Mouse (Mus musculus): ENCODE measurements at regions not wholly inside any gene's neighbourhood (a gene's known extent, or its start where the extent isn't known, plus 50 kb on each side); places are given as distances from the start of the nearest gene placed in this dataset.

- Histone ChIP-seq H3K9ac (ENCODE audit: low read length) (no peak overlapping the region), H3K27ac (ENCODE audit: low read depth) (peak overlapping the region; percentile 55), H3K27me3 (replicated peaks; ENCODE audit: control insufficient read depth, insufficient read depth, low read length) (no peaks in the 10 kb centered on the region), H3K36me3 (ENCODE audit: control insufficient read depth, insufficient read depth, low read length) (no peaks in the 10 kb centered on the region), H3K4me3 (ENCODE audit: low read depth, low read length) (no peak overlapping the region), H3K4me1 (replicated peaks; ENCODE audit: control insufficient read depth, insufficient read depth, low read length) (peaks cover 27% of the 10 kb centered on the region), H3K4me2 (ENCODE audit: low read length) (0 out of 2 replicates have a peak overlapping the region, but pooled peaks have one; percentile 3), H3K9me3 (ENCODE audit: control insufficient read depth, low read length) (no peaks in the 10 kb centered on the region)
- ATAC-seq (replicated peaks; ENCODE audit: low FRiP score, low TSS enrichment, low read depth) = peak; percentile 90
- WGBS = 12% methylated on average over 5 of the region's 5 CpGs
- DNase-seq (ENCODE audit: low spot score) = peak; percentile 70
Measured at GRCm38 (mm10) chr10:111575926-111576325, 69.8 kb downstream of the Phlda1 start.

- no peak overlapping the region for H3K9ac ChIP-seq (ENCODE audit: low read length)
- DNase-seq (ENCODE audit: low spot score) = peak; percentile 68
- H3K9me3 ChIP-seq (ENCODE audit: control insufficient read depth, low read length) = no peaks in the 10 kb centered on the region
- ATAC-seq (replicated peaks; ENCODE audit: low FRiP score, low TSS enrichment, low read depth) = peak; percentile 81
- H3K36me3 ChIP-seq (ENCODE audit: control insufficient read depth, insufficient read depth, low read length) = no peaks in the 10 kb centered on the region
- no peaks in the 10 kb centered on the region for H3K27me3 ChIP-seq (replicated peaks; ENCODE audit: control insufficient read depth, insufficient read depth, low read length)
- H3K27ac ChIP-seq (ENCODE audit: low read depth) = peak overlapping the region; percentile 49; the same call in 1 of the 2 replicates
- WGBS = 55% methylated on average over 10 of the region's 10 CpGs
- H3K4me1 ChIP-seq (replicated peaks; ENCODE audit: control insufficient read depth, insufficient read depth, low read length) = peaks cover 27% of the 10 kb centered on the region
- H3K4me2 ChIP-seq (ENCODE audit: low read length) = no peak overlapping the region
- no peak overlapping the region for H3K4me3 ChIP-seq (ENCODE audit: low read depth, low read length)
Measured at GRCm38 (mm10) chr10:111576395-111577069, 70.4 kb downstream of the Phlda1 start.

GRCm38 (mm10) chr10:111578536-111578935, 72.5 kb downstream of the Phlda1 start:
- no peak overlapping the region for H3K27ac ChIP-seq (ENCODE audit: low read depth)
- H3K9me3 ChIP-seq (ENCODE audit: control insufficient read depth, low read length) = no peaks in the 10 kb centered on the region
- 52% methylated on average over 5 of the region's 5 CpGs for WGBS
- no peak overlapping the region for H3K4me2 ChIP-seq (ENCODE audit: low read length)
- H3K27me3 ChIP-seq (replicated peaks; ENCODE audit: control insufficient read depth, insufficient read depth, low read length) = no peaks in the 10 kb centered on the region
- no peaks in the 10 kb centered on the region for H3K36me3 ChIP-seq (ENCODE audit: control insufficient read depth, insufficient read depth, low read length)
- no peak overlapping the region for H3K4me3 ChIP-seq (ENCODE audit: low read depth, low read length)
- ATAC-seq (replicated peaks; ENCODE audit: low FRiP score, low TSS enrichment, low read depth) (no peak), DNase-seq (ENCODE audit: low spot score) (no peak)
- peaks cover 27% of the 10 kb centered on the region for H3K4me1 ChIP-seq (replicated peaks; ENCODE audit: control insufficient read depth, insufficient read depth, low read length)
- no peak overlapping the region for H3K9ac ChIP-seq (ENCODE audit: low read length)

GRCm38 (mm10) chr10:111579481-111579880, 73.4 kb downstream of the Phlda1 start:
- Histone ChIP-seq H3K36me3 (ENCODE audit: control insufficient read depth, insufficient read depth, low read length) (no peaks in the 10 kb centered on the region), H3K27ac (ENCODE audit: low read depth) (no peak overlapping the region), H3K9me3 (ENCODE audit: control insufficient read depth, low read length) (no peaks in the 10 kb centered on the region), H3K4me1 (replicated peaks; ENCODE audit: control insufficient read depth, insufficient read depth, low read length) (peaks cover 27% of the 10 kb centered on the region), H3K9ac (ENCODE audit: low read length) (no peak overlapping the region), H3K4me3 (ENCODE audit: low read depth, low read length) (no peak overlapping the region), H3K4me2 (ENCODE audit: low read length) (no peak overlapping the region), H3K27me3 (replicated peaks; ENCODE audit: control insufficient read depth, insufficient read depth, low read length) (no peaks in the 10 kb centered on the region)
- ATAC-seq (replicated peaks; ENCODE audit: low FRiP score, low TSS enrichment, low read depth) (no peak), DNase-seq (ENCODE audit: low spot score) (no peak)
- WGBS = 40% methylated on average over 2 of the region's 2 CpGs

GRCm38 (mm10) chr10:111580401-111581100, 74.5 kb downstream of the Phlda1 start:
- WGBS = 29% methylated on average over 11 of the region's 11 CpGs
- H3K4me2 ChIP-seq (ENCODE audit: low read length) = no peak overlapping the region
- no peaks in the 10 kb centered on the region for H3K9me3 ChIP-seq (ENCODE audit: control insufficient read depth, low read length)
- ATAC-seq (replicated peaks; ENCODE audit: low FRiP score, low TSS enrichment, low read depth) (no peak), DNase-seq (ENCODE audit: low spot score) (no peak)
- H3K4me1 ChIP-seq (replicated peaks; ENCODE audit: control insufficient read depth, insufficient read depth, low read length) = peaks cover 24% of the 10 kb centered on the region
- no peak overlapping the region for H3K9ac ChIP-seq (ENCODE audit: low read length)
- no peaks in the 10 kb centered on the region for H3K36me3 ChIP-seq (ENCODE audit: control insufficient read depth, insufficient read depth, low read length)
- no peak overlapping the region for H3K4me3 ChIP-seq (ENCODE audit: low read depth, low read length)
- no peaks in the 10 kb centered on the region for H3K27me3 ChIP-seq (replicated peaks; ENCODE audit: control insufficient read depth, insufficient read depth, low read length)
- H3K27ac ChIP-seq (ENCODE audit: low read depth) = no peak overlapping the region

- H3K4me2 ChIP-seq (ENCODE audit: low read length) = no peak overlapping the region
- ATAC-seq (replicated peaks; ENCODE audit: low FRiP score, low TSS enrichment, low read depth) (no peak), DNase-seq (ENCODE audit: low spot score) (no peak)
- H3K9ac ChIP-seq (ENCODE audit: low read length) = no peak overlapping the region
- no peak overlapping the region for H3K27ac ChIP-seq (ENCODE audit: low read depth)
- 68% methylated on average over 3 of the region's 3 CpGs for WGBS
- H3K4me3 ChIP-seq (ENCODE audit: low read depth, low read length) = no peak overlapping the region
- H3K27me3 ChIP-seq (replicated peaks; ENCODE audit: control insufficient read depth, insufficient read depth, low read length) = no peaks in the 10 kb centered on the region
- no peaks in the 10 kb centered on the region for H3K36me3 ChIP-seq (ENCODE audit: control insufficient read depth, insufficient read depth, low read length)
- H3K9me3 ChIP-seq (ENCODE audit: control insufficient read depth, low read length) = no peaks in the 10 kb centered on the region
- H3K4me1 ChIP-seq (replicated peaks; ENCODE audit: control insufficient read depth, insufficient read depth, low read length) = peaks cover 11% of the 10 kb centered on the region; the same call in 1 of the 2 replicates
Measured at GRCm38 (mm10) chr10:111581847-111582246, 75.8 kb downstream of the Phlda1 start.

- no peak overlapping the region for H3K4me3 ChIP-seq (ENCODE audit: low read depth, low read length)
- no peak overlapping the region for H3K27ac ChIP-seq (ENCODE audit: low read depth)
- no peaks in the 10 kb centered on the region for H3K9me3 ChIP-seq (ENCODE audit: control insufficient read depth, low read length)
- WGBS = 75% methylated on average over 14 of the region's 14 CpGs
- no peaks in the 10 kb centered on the region for H3K36me3 ChIP-seq (ENCODE audit: control insufficient read depth, insufficient read depth, low read length)
- DNase-seq (ENCODE audit: low spot score) (no peak), ATAC-seq (replicated peaks; ENCODE audit: low FRiP score, low TSS enrichment, low read depth) (no peak)
- H3K4me2 ChIP-seq (ENCODE audit: low read length) = no peak overlapping the region
- no peaks in the 10 kb centered on the region for H3K27me3 ChIP-seq (replicated peaks; ENCODE audit: control insufficient read depth, insufficient read depth, low read length)
- H3K9ac ChIP-seq (ENCODE audit: low read length) = no peak overlapping the region
- H3K4me1 ChIP-seq (replicated peaks; ENCODE audit: control insufficient read depth, insufficient read depth, low read length) = peaks cover 7% of the 10 kb centered on the region; the same call in 1 of the 2 replicates
Measured at GRCm38 (mm10) chr10:111582321-111583123, 76.4 kb downstream of the Phlda1 start.

- Histone ChIP-seq H3K36me3 (ENCODE audit: control insufficient read depth, insufficient read depth, low read length) (no peaks in the 10 kb centered on the region), H3K27me3 (replicated peaks; ENCODE audit: control insufficient read depth, insufficient read depth, low read length) (no peaks in the 10 kb centered on the region), H3K9ac (ENCODE audit: low read length) (no peak overlapping the region), H3K27ac (ENCODE audit: low read depth) (no peak overlapping the region), H3K4me1 (replicated peaks; ENCODE audit: control insufficient read depth, insufficient read depth, low read length) (peaks cover 7% of the 10 kb centered on the region; the same call in 1 of the 2 replicates), H3K9me3 (ENCODE audit: control insufficient read depth, low read length) (no peaks in the 10 kb centered on the region), H3K4me3 (ENCODE audit: low read depth, low read length) (no peak overlapping the region), H3K4me2 (ENCODE audit: low read length) (no peak overlapping the region)
- no peak for ATAC-seq (replicated peaks; ENCODE audit: low FRiP score, low TSS enrichment, low read depth)
- no peak for DNase-seq (ENCODE audit: low spot score)
- WGBS = 90% methylated on average over 20 of the region's 20 CpGs
Measured at GRCm38 (mm10) chr10:111583124-111583743, 77.1 kb downstream of the Phlda1 start.
